Mouse (Mus musculus) frontal cortex, postnatal 10 days (tissue): ENCODE measurements around the gene Fam234b.

Experiments
- DNase-seq, 2 experiments: peaks; one replicate each; pipeline ENCODE4 v3.0.0; 2022; ENCODE audit warnings: low spot score in 2 of 2, mixed read lengths in 1 of 2

The Fam234b gene

GRCm38 (mm10) chr6:135269626-135270025, 71.8 kb downstream of the Fam234b start:
- DNase-seq: no peak

GRCm38 (mm10) chr6:135271761-135272160, 74.0 kb downstream of the Fam234b start:
- no peak for DNase-seq

- no peak for DNase-seq
Observed at GRCm38 (mm10) chr6:135273066-135273465, 75.3 kb downstream of the Fam234b start.

- no peak for DNase-seq
Observed at GRCm38 (mm10) chr6:135275231-135275630, 77.5 kb downstream of the Fam234b start.

GRCm38 (mm10) chr6:135276474-135277295, 78.9 kb downstream of the Fam234b start:
- no peak for DNase-seq

- DNase-seq: no peak
Observed at GRCm38 (mm10) chr6:135278302-135278701, 80.5 kb downstream of the Fam234b start.

GRCm38 (mm10) chr6:135279286-135279685, 81.5 kb downstream of the Fam234b start:
- no peak for DNase-seq

- DNase-seq: no peak
Observed at GRCm38 (mm10) chr6:135279856-135280255, 82.1 kb downstream of the Fam234b start.

GRCm38 (mm10) chr6:135292391-135292790, 94.6 kb downstream of the Fam234b start:
- DNase-seq: no peak

GRCm38 (mm10) chr6:135294150-135294549, 96.4 kb downstream of the Fam234b start:
- DNase-seq: no peak
